Mouse (Mus musculus) liver, embryonic 14.5 days (tissue): ENCODE measurements around the gene Kcnq5. TPM values are rescaled to one million over a fixed set of nuclear protein-coding genes. Genes with fewer than 3 reads are reported as not detected.

Source experiments
- ATAC-seq: fragments of 200-750 bp; cut with Nextera tagmentation; 2 replicates; pipeline ENCODE4 v1.8.0; 2017; ENCODE audit warnings: moderate number of reproducible peaks, mild to moderate bottlenecking, moderate library complexity; ENCODE audit not compliant: insufficient read depth
- DNase-seq, 3 experiments: peaks; one replicate each; pipeline ENCODE4 v3.0.0-alpha.2; 2012 to 2013; ENCODE audit warnings: low read depth in 3 of 3, low spot score in 3 of 3
- H3K27ac ChIP-seq: fragments of 300-500 bp; sonication (generic); 2 replicates; pipeline ENCODE4 v1.5.1; 2014; ENCODE audit warnings: moderate library complexity, mild to moderate bottlenecking, control low read depth, inconsistent platforms
- H3K27me3 ChIP-seq: fragments of 300-500 bp; sonication (generic); 2 replicates; pipeline ENCODE4 v1.6.1; 2014; ENCODE audit warnings: mild to moderate bottlenecking, low read length, moderate library complexity; ENCODE audit not compliant: control insufficient read depth, insufficient read depth
- H3K36me3 ChIP-seq: fragments of 300-500 bp; sonication (generic); replicated peaks from 2 replicates; pipeline ENCODE4 v1.6.1; 2014; ENCODE audit warnings: low read depth; ENCODE audit not compliant: control insufficient read depth, insufficient read depth
- H3K4me1 ChIP-seq, 2 experiments: fragments of 200-500 bp in 1 of 2; fragments of 300-500 bp in 1 of 2; sonication (generic) in 1 of 2; replicated peaks; 2 replicates each; pipeline ENCODE4 v1.6.1; 2012 to 2014; ENCODE audit warnings: antibody characterized with exemption in 1 of 2, inconsistent platforms in 1 of 2, low read length in 1 of 2; ENCODE audit not compliant: control insufficient read depth in 2 of 2, insufficient read depth in 2 of 2
- H3K4me2 ChIP-seq: fragments of 300-500 bp; sonication (generic); 2 replicates; pipeline ENCODE4 v1.6.1; 2014; ENCODE audit warnings: low read depth, mild to moderate bottlenecking, control low read depth, moderate library complexity
- H3K4me3 ChIP-seq, 2 experiments: fragments of 200-500 bp in 1 of 2; fragments of 300-500 bp in 1 of 2; sonication (generic) in 1 of 2; 2 replicates each; pipeline ENCODE4 v1.5.1; 2012 to 2014; ENCODE audit warnings: low read depth in 2 of 2, low read length in 2 of 2, mild to moderate bottlenecking in 2 of 2, control low read depth in 1 of 2, inconsistent platforms in 1 of 2, moderate library complexity in 1 of 2; ENCODE audit not compliant: insufficient read depth in 1 of 2
- H3K9ac ChIP-seq: fragments of 300-500 bp; sonication (generic); replicated peaks from 2 replicates; pipeline ENCODE4 v1.6.1; 2014; ENCODE audit warnings: mild to moderate bottlenecking, control low read depth, moderate library complexity
- H3K9me3 ChIP-seq: fragments of 300-500 bp; sonication (generic); 2 replicates; pipeline ENCODE4 v1.6.1; 2016; ENCODE audit warnings: low read length, mixed read lengths; ENCODE audit not compliant: control insufficient read depth
- CTCF ChIP-seq: IDR thresholded peaks from 2 replicates; pipeline ENCODE4 v1.5.1; 2016; ENCODE audit warnings: antibody characterized with exemption, low read depth, control low read depth
- EP300 ChIP-seq: IDR thresholded peaks from 2 replicates; pipeline ENCODE4 v1.6.1; 2016; ENCODE audit warnings: antibody characterized with exemption, low read depth
- WGBS: fragments of 180-500 bp; shearing (Covaris S2); extraction: QIAGEN DNeasy Blood & Tissue Kit; methylation state at CpG from one replicate; pipeline ENCODE4 v1.1.7; 2014; ENCODE audit not compliant: insufficient replicate concordance; 5-methylcytosine and 5-hydroxymethylcytosine counted together
- polyA plus RNA-seq, 2 experiments: library from polyadenylated mRNA; depleted of rRNA in 1 of 2; stranded (reverse) in 1 of 2; unstranded in 1 of 2; fragments of >200 nt; fragmentation: Nextera tagmentation in 1 of 2; extraction: Ambion mirVana in 1 of 2; gene quantifications; 2 replicates each; pipeline versions ENCODE4 v1.2.1 to v1.2.3; 2012 to 2014

Gene Kcnq5
- polyA plus RNA-seq, 2 experiments, result 0.11 TPM; not detected in 1

- H3K27me3 ChIP-seq, result no peaks in the 10 kb centered on the region
- no peak for ATAC-seq
- no peak overlapping the region for H3K9ac ChIP-seq
- H3K36me3 ChIP-seq, result no peaks in the 10 kb centered on the region
- H3K4me2 ChIP-seq, result no peak overlapping the region
- TF ChIP-seq EP300 (no peak), CTCF (no peak)
- 57% methylated on average over 3 of the region's 3 CpGs for WGBS
- no peak overlapping the region for H3K4me3 ChIP-seq
- DNase-seq, result no peak
- no peaks in the 10 kb centered on the region for H3K9me3 ChIP-seq
- H3K4me1 ChIP-seq, result no peaks in the 10 kb centered on the region
- H3K27ac ChIP-seq, result no peak overlapping the region
Measured at GRCm38 (mm10) chr1:21676805-21677204, 284.9 kb downstream of the Kcnq5 start.

- DNase-seq (no peak), ATAC-seq (no peak)
- Histone ChIP-seq H3K9me3 (no peaks in the 10 kb centered on the region), H3K4me3 (no peak overlapping the region), H3K9ac (no peak overlapping the region), H3K36me3 (no peaks in the 10 kb centered on the region), H3K4me2 (no peak overlapping the region), H3K27me3 (no peaks in the 10 kb centered on the region), H3K27ac (no peak overlapping the region), H3K4me1 (no peaks in the 10 kb centered on the region)
- no peak for TF ChIP-seq CTCF
- TF ChIP-seq EP300, result no peak
- 67% methylated on average over 3 of the region's 3 CpGs for WGBS
Measured at GRCm38 (mm10) chr1:21660840-21661239, 300.9 kb downstream of the Kcnq5 start.

GRCm38 (mm10) chr1:21650820-21651219, 310.9 kb downstream of the Kcnq5 start:
- 59% methylated on average over 4 of the region's 4 CpGs for WGBS
- no peak overlapping the region for H3K27ac ChIP-seq
- ATAC-seq (no peak), DNase-seq (no peak)
- no peak overlapping the region for H3K4me3 ChIP-seq
- H3K27me3 ChIP-seq, result no peaks in the 10 kb centered on the region
- no peaks in the 10 kb centered on the region for H3K9me3 ChIP-seq
- TF ChIP-seq EP300, result no peak
- TF ChIP-seq CTCF, result no peak
- H3K4me1 ChIP-seq, result no peaks in the 10 kb centered on the region
- no peak overlapping the region for H3K9ac ChIP-seq
- no peaks in the 10 kb centered on the region for H3K36me3 ChIP-seq
- no peak overlapping the region for H3K4me2 ChIP-seq

GRCm38 (mm10) chr1:21635406-21635805, 326.3 kb downstream of the Kcnq5 start:
- 62% methylated on average over 2 of the region's 2 CpGs for WGBS
- no peak overlapping the region for H3K4me3 ChIP-seq

GRCm38 (mm10) chr1:21634013-21634412, 327.7 kb downstream of the Kcnq5 start:
- Histone ChIP-seq H3K27me3 (no peaks in the 10 kb centered on the region), H3K36me3 (no peaks in the 10 kb centered on the region), H3K4me3 (no peak overlapping the region), H3K4me1 (no peaks in the 10 kb centered on the region), H3K27ac (no peak overlapping the region), H3K4me2 (no peak overlapping the region), H3K9ac (no peak overlapping the region), H3K9me3 (no peaks in the 10 kb centered on the region)
- DNase-seq (no peak), ATAC-seq (no peak)
- TF ChIP-seq EP300 (no peak), CTCF (no peak)
- 34% methylated on average over 1 of the region's 1 CpGs for WGBS

More at GRCm38 (mm10) chr1:21635406-21635805, 326.3 kb downstream of the Kcnq5 start:
- ATAC-seq (no peak), DNase-seq (no peak)
- no peaks in the 10 kb centered on the region for H3K4me1 ChIP-seq
- H3K27ac ChIP-seq, result no peak overlapping the region
- H3K9ac ChIP-seq, result no peak overlapping the region
- no peaks in the 10 kb centered on the region for H3K36me3 ChIP-seq
- H3K4me2 ChIP-seq, result no peak overlapping the region
- no peaks in the 10 kb centered on the region for H3K27me3 ChIP-seq
- no peaks in the 10 kb centered on the region for H3K9me3 ChIP-seq
- no peak for TF ChIP-seq EP300
- TF ChIP-seq CTCF, result no peak
